Mouse (Mus musculus): Measurements from ENCODE around the gene Tspan14. TPM values are rescaled to one million over a fixed set of nuclear protein-coding genes. Genes with fewer than 3 reads are reported as not detected.

Tspan14 gene
- polyA plus RNA-seq (2012; rRNA removed) = 90.7 and 91.7 TPM in 2 replicates

GRCm38 (mm10) chr14:40966392-40966861 lies at the start of gene Tspan14:
Gene Tspan14 (minus strand): TSS chr14:40966807.

GRCm38 (mm10) chr14:41013630-41014613 lies 47.3 kb upstream of the Tspan14 start, which contains the start of gene Fam213a:
Gene Fam213a (minus strand): TSS chr14:41013788.

GRCm38 (mm10) chr14:40893196-40893595 lies 73.4 kb downstream of the Tspan14 start, which contains the start of gene Sh2d4b:
Gene Sh2d4b (minus strand): TSS chr14:40893266.

Other genes with a start within 250 kb of the Tspan14 start
- gene Sh2d4b, start 73.5 kb downstream of the Tspan14 start, polyA plus RNA-seq (2012; rRNA removed) = 0.79 and 1.4 TPM in 2 replicates
- gene Fam213a, start 47.0 kb upstream of the Tspan14 start, polyA plus RNA-seq (2012; rRNA removed) = 37.0 and 40.5 TPM in 2 replicates
- gene Dydc2, start 102.4 kb upstream of the Tspan14 start, polyA plus RNA-seq (2012; rRNA removed) = not detected in 2 replicates
- not detected in 2 replicates for gene Dydc1, start 106.1 kb upstream of the Tspan14 start, polyA plus RNA-seq (2012; rRNA removed)
- gene Mat1a, start 138.2 kb upstream of the Tspan14 start, polyA plus RNA-seq (2012; rRNA removed) = 1.0 and 1.7 TPM in 2 replicates
- not detected in 2 replicates for gene Sftpa1, start 165.0 kb upstream of the Tspan14 start, polyA plus RNA-seq (2012; rRNA removed)
- gene Mbl1, start 184.7 kb upstream of the Tspan14 start, polyA plus RNA-seq (2012; rRNA removed) = not detected in 2 replicates
- 3.3 and 3.6 TPM in 2 replicates for gene Sftpd, start 218.3 kb upstream of the Tspan14 start, polyA plus RNA-seq (2012; rRNA removed)

Measured in ovary, adult 2 months (tissue).